Mouse (Mus musculus) cerebellum, postnatal 14 days (tissue): ENCODE results near the gene Stom.
A peak's percentile ranks its signal among the peaks of the same experiment; 100 is the strongest.

Source experiments
- DNase-seq, 2 experiments: peaks; one replicate each; pipeline ENCODE4 v3.0.0; 2021; ENCODE audit warnings: mixed read lengths in 2 of 2

Stom gene

GRCm38 (mm10) chr2:35318405-35318804, 18.4 kb downstream of the Stom start:
- DNase-seq, result no peak

- DNase-seq, result no peak
Observed at GRCm38 (mm10) chr2:35317604-35318003, 19.2 kb downstream of the Stom start.

- no peak for DNase-seq
Observed at GRCm38 (mm10) chr2:35314300-35314699, 22.5 kb downstream of the Stom start.

- DNase-seq, result no peak
Observed at GRCm38 (mm10) chr2:35309906-35310493, 26.8 kb downstream of the Stom start.

GRCm38 (mm10) chr2:35308166-35308565, 28.6 kb downstream of the Stom start:
- no peak for DNase-seq

- no peak for DNase-seq
Observed at GRCm38 (mm10) chr2:35302049-35302885, 34.5 kb downstream of the Stom start.

GRCm38 (mm10) chr2:35299437-35299836, 37.3 kb downstream of the Stom start:
- no peak for DNase-seq

- DNase-seq, result peak; percentile 92
Observed at GRCm38 (mm10) chr2:35297703-35298332, 39.0 kb downstream of the Stom start.

- DNase-seq, result peak; percentile 65 to 70
Observed at GRCm38 (mm10) chr2:35293291-35293690, 43.5 kb downstream of the Stom start.

- DNase-seq, result no peak
Observed at GRCm38 (mm10) chr2:35292700-35293099, 44.1 kb downstream of the Stom start.

GRCm38 (mm10) chr2:35291856-35292255, 44.9 kb downstream of the Stom start:
- DNase-seq, result peak; percentile 70 to 85

- DNase-seq, result peak; percentile 91 to 95
Observed at GRCm38 (mm10) chr2:35288758-35289635, 47.8 kb downstream of the Stom start.

GRCm38 (mm10) chr2:35287017-35287620, 49.7 kb downstream of the Stom start:
- no peak for DNase-seq

GRCm38 (mm10) chr2:35285209-35285608, 51.6 kb downstream of the Stom start:
- no peak for DNase-seq

- no peak for DNase-seq
Observed at GRCm38 (mm10) chr2:35283997-35284396, 52.8 kb downstream of the Stom start.

GRCm38 (mm10) chr2:35282214-35282613, 54.6 kb downstream of the Stom start:
- no peak for DNase-seq

GRCm38 (mm10) chr2:35280001-35280400, 56.8 kb downstream of the Stom start:
- DNase-seq, result no peak

- no peak for DNase-seq
Observed at GRCm38 (mm10) chr2:35278371-35279210, 58.2 kb downstream of the Stom start.

GRCm38 (mm10) chr2:35277686-35278085, 59.1 kb downstream of the Stom start:
- peak; percentile 51 to 59 for DNase-seq

GRCm38 (mm10) chr2:35273536-35273935, 63.2 kb downstream of the Stom start:
- no peak for DNase-seq

- DNase-seq, result no peak
Observed at GRCm38 (mm10) chr2:35272881-35273280, 63.9 kb downstream of the Stom start.
